Mouse (Mus musculus): Measurements from ENCODE around the gene Crygc. TPM values are rescaled to one million over a fixed set of nuclear protein-coding genes. Genes with fewer than 3 reads are reported as not detected.

The Crygc gene
- polyA plus RNA-seq (2017; shearing (Covaris generic)): not detected

GRCm38 (mm10) chr1:65073589-65073988 lies at the start of gene Crygc:
Gene Crygc (minus strand): TSS chr1:65073689.

GRCm38 (mm10) chr1:65122574-65123372 lies 49.3 kb upstream of the Crygc start, which contains the start of gene D630023F18Rik:
Gene D630023F18Rik (minus strand): TSS chr1:65123214.

DNA sequence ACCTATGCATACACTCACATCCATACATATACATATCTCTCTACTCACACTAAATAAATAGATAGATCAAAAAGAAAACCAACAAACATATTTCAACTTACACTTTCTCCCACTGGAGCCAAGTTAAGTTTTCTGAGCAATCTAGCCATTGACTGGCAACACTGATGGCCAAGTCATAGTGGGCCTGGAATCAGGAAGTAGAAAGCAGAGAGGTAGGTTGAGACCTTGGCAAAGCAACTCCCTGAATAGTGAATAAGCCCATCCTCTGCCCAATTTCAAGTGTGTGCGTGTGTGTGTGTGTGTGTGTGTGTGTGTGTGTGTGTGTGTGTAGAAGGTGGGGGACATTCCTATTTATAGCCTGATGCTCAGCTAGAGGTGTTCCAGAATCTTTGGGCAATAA lies 45.9 kb upstream of the Crygc start, which contains the start of gene Gm28845:
Gene Gm28845, minus strand, starts transcription at position 121 of the 400 bp plus-strand sequence.

GRCm38 (mm10) chr1:65103273-65103672 lies 29.8 kb upstream of the Crygc start, which contains the start of gene Cryga:
Gene Cryga (minus strand): TSS chr1:65103373.

DNA sequence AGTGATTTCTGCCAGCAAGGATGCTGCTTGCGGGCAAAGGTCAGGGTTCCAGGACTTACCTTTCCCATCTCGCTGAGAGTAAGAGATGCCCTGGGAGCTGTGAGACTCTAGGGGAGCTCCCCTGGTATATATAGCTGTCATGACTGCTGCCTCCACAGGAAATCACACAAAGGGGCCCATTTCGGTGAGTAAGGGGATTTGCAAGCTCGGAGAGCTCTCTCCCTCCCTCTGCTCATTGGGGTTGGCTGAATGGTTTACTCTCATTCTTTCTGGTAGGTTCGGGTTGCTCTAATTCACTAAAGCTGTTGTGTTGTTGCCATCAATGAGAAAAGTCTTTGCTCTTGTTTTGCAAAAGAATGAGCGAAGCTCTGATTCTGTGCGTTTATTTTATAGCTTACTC lies 8.7 kb upstream of the Crygc start, which contains the start of gene Crygb:
Gene Crygb, minus strand, starts transcription at position 101 of the 400 bp plus-strand sequence.

DNA sequence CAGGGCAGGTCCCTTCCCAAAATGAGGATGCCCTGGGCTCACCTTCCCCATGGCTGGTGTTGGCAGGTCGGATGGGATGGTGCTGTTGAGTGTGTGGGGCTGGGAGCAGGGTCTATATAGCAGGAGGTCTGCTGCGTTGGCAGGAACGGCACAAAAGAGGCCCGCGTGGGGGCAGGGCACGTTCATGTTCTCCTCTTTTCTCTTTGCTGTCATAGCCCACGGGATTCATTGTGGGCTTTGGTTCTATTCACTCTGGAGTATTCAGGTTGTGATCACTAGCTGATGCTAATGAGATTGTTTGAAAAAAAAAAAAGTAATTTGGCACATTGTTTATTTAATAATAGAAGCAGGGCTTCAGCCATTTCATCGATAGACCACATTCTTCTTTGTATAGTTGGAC lies 10.1 kb downstream of the Crygc start, which contains the start of gene Crygd:
Gene Crygd, minus strand, starts transcription at position 101 of the 400 bp plus-strand sequence.

DNA sequence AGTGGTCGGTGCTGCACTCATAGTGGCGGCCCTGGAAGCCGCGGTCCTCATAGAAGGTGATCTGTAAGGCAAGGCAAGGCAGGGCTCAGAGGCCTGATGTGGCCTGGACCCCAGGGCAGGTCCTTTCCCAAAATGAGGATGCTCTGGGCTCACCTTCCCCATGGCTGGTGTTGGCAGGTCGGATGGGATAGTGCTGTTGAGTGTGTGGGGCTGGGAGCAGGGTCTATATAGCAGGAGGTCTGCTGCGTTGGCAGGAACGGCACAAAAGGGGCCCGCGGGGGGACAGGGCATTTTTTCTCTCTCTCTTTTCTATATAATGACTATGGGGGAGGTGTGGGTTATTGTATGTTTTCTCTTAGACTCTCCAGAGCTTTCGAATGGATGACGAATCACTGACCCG lies 22.5 kb downstream of the Crygc start, which contains the start of gene Cryge:
Gene Cryge, minus strand, starts transcription at position 198 of the 400 bp plus-strand sequence.

DNA sequence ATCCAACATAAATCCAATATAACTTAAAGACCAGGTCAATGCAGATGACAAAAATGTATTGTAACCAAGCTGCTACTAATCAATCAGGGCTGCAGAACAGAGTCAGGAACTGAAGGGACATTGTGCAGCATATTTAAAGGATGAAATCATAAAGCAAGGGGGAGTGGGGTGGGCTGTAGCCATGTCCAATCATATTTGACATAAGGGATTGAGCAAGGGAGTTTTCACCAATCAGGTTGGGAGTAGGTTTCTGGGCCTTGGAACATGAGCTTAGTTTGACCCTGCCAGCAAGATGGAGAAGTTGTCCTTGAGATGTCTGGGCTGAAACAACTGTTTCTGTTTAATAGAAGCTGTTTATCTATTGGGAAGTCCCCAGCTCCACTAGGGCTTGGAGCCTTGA lies 40.8 kb downstream of the Crygc start, which contains the start of gene Akr1cl:
Gene Akr1cl, minus strand, starts transcription at position 119 of the 400 bp plus-strand sequence.

Other genes with a start within 250 kb of the Crygc start
- gene Plekhm3, start 116.9 kb downstream of the Crygc start, polyA plus RNA-seq (2017; shearing (Covaris generic)): 37.8 TPM
- gene Akr1cl, start 40.9 kb downstream of the Crygc start, polyA plus RNA-seq (2017; shearing (Covaris generic)): not detected
- gene Cryge, start 22.5 kb downstream of the Crygc start, polyA plus RNA-seq (2017; shearing (Covaris generic)): not detected
- not detected for gene Crygd, start 10.2 kb downstream of the Crygc start, polyA plus RNA-seq (2017; shearing (Covaris generic))
- not detected for gene Crygb, start 8.6 kb upstream of the Crygc start, polyA plus RNA-seq (2017; shearing (Covaris generic))
- not detected for gene Cryga, start 29.7 kb upstream of the Crygc start, polyA plus RNA-seq (2017; shearing (Covaris generic))
- gene Gm28845, start 45.9 kb upstream of the Crygc start, polyA plus RNA-seq (2017; shearing (Covaris generic)): not detected
- not detected for gene D630023F18Rik, start 49.5 kb upstream of the Crygc start, polyA plus RNA-seq (2017; shearing (Covaris generic))
- 3.2 TPM for gene Idh1, start 112.8 kb upstream of the Crygc start, polyA plus RNA-seq (2017; shearing (Covaris generic))
- gene Pikfyve, start 113.0 kb upstream of the Crygc start, polyA plus RNA-seq (2017; shearing (Covaris generic)): 18.0 TPM
- gene Pth2r, start 208.4 kb upstream of the Crygc start, polyA plus RNA-seq (2017; shearing (Covaris generic)): not detected